Mouse (Mus musculus): ENCODE measurements at regions not wholly inside any gene's neighbourhood (a gene's known extent, or its start where the extent isn't known, plus 50 kb on each side); places are given as distances from the start of the nearest gene placed in this dataset.
A peak's percentile ranks its signal among the peaks of the same experiment; 100 is the strongest.

DNA sequence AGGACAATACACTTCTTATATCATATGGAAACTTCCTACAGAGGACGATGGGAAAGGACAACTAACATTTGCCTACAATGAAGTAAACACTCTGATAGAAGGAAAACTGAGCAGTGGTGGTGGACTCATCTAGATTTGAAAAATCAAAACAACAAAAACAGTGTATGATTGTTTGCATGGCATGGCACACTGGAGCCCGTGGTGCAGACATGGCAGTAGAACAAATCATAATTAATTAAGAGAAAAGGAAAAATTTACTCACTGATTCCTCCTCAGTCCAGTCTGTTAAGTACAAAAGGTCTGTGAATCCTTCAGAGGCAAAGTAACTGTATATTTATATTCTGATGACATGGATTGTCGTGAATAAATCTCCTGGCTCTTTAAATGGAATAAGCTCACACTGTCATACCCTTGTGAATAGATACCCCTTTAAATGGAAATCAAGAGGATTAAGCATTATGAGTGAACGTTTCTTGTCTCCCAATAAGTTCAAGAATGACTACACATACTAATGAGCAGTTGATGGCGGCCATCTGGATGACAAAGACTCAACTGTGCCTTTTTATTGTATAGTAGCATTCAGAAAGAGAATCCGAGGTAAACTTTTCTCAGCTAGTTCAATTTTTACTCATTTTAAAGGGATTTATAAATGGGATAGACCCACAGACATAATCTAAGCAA, 511.1 kb downstream of the Arl4a start:
- H3K36me3 ChIP-seq (ENCODE audit: control insufficient read depth, insufficient read depth, low read length): no peaks in the 10 kb centered on the region
- no peak overlapping the region for H3K27ac ChIP-seq (ENCODE audit: control insufficient read depth, insufficient read depth, low read length)
- no peak for DNase-seq
- no peak overlapping the region for H3K4me3 ChIP-seq (ENCODE audit: control insufficient read depth, insufficient read depth, low read length)
- TF ChIP-seq CTCF (IDR thresholded peaks at IDR 0.05; ENCODE audit: borderline replicate concordance, control insufficient read depth, extremely low read depth, insufficient read depth, low read length, poor library complexity): no peak
- no peak for TF ChIP-seq POLR2A (IDR thresholded peaks at IDR 0.05; ENCODE audit: control insufficient read depth, extremely low read depth, insufficient read depth, low read length, poor library complexity)
- H3K27me3 ChIP-seq (ENCODE audit: control insufficient read depth, insufficient read depth, low read length): no peaks in the 10 kb centered on the region
- H3K4me1 ChIP-seq (replicated peaks; ENCODE audit: control insufficient read depth, insufficient read depth, low read length): no peaks in the 10 kb centered on the region
- WGBS: 86% methylated on average over 6 of the region's 6 CpGs

DNA sequence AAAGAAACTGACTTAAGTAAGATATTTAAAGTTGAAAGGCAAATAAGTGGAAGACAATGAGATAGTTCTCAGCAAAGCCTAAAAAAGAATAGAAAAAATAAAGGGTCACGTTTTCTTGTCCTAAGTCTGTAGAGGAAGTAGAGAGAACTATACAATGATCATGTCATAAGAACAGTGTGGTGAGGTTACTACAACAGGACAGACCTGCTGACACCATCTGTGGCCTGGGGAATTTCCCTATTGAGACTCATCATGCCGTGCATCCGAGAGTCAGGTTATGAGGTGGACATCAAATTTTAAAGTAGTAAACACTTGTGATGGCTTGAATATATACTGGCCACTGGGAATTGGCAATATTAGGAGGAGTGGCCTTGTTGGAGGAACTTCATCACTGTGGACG, 522.1 kb downstream of the Arl4a start:
- Histone ChIP-seq H3K27ac (ENCODE audit: control insufficient read depth, insufficient read depth, low read length) (no peak overlapping the region), H3K27me3 (ENCODE audit: control insufficient read depth, insufficient read depth, low read length) (no peaks in the 10 kb centered on the region)

GRCm38 (mm10) chr12:39510855-39511254, 527.0 kb downstream of the Arl4a start:
- H3K27me3 ChIP-seq (ENCODE audit: control insufficient read depth, insufficient read depth, low read length): no peaks in the 10 kb centered on the region
- DNase-seq: no peak
- no peak overlapping the region for H3K4me3 ChIP-seq (ENCODE audit: control insufficient read depth, insufficient read depth, low read length)
- H3K4me1 ChIP-seq (replicated peaks; ENCODE audit: control insufficient read depth, insufficient read depth, low read length): no peaks in the 10 kb centered on the region
- no peak overlapping the region for H3K27ac ChIP-seq (ENCODE audit: control insufficient read depth, insufficient read depth, low read length)
- 94% methylated on average over 5 of the region's 5 CpGs for WGBS
- TF ChIP-seq POLR2A (IDR thresholded peaks at IDR 0.05; ENCODE audit: control insufficient read depth, extremely low read depth, insufficient read depth, low read length, poor library complexity): no peak
- TF ChIP-seq CTCF (IDR thresholded peaks at IDR 0.05; ENCODE audit: borderline replicate concordance, control insufficient read depth, extremely low read depth, insufficient read depth, low read length, poor library complexity): no peak
- H3K36me3 ChIP-seq (ENCODE audit: control insufficient read depth, insufficient read depth, low read length): no peaks in the 10 kb centered on the region

More for the DNA sequence above, 522.1 kb downstream of the Arl4a start:
- no peak for TF ChIP-seq POLR2A (IDR thresholded peaks at IDR 0.05; ENCODE audit: control insufficient read depth, extremely low read depth, insufficient read depth, low read length, poor library complexity)
- TF ChIP-seq CTCF (IDR thresholded peaks at IDR 0.05; ENCODE audit: borderline replicate concordance, control insufficient read depth, extremely low read depth, insufficient read depth, low read length, poor library complexity): no peak
- no peak for DNase-seq
- WGBS: 86% methylated on average over 4 of the region's 4 CpGs
- Histone ChIP-seq H3K4me1 (replicated peaks; ENCODE audit: control insufficient read depth, insufficient read depth, low read length) (no peaks in the 10 kb centered on the region), H3K36me3 (ENCODE audit: control insufficient read depth, insufficient read depth, low read length) (no peaks in the 10 kb centered on the region), H3K4me3 (ENCODE audit: control insufficient read depth, insufficient read depth, low read length) (no peak overlapping the region)

DNA sequence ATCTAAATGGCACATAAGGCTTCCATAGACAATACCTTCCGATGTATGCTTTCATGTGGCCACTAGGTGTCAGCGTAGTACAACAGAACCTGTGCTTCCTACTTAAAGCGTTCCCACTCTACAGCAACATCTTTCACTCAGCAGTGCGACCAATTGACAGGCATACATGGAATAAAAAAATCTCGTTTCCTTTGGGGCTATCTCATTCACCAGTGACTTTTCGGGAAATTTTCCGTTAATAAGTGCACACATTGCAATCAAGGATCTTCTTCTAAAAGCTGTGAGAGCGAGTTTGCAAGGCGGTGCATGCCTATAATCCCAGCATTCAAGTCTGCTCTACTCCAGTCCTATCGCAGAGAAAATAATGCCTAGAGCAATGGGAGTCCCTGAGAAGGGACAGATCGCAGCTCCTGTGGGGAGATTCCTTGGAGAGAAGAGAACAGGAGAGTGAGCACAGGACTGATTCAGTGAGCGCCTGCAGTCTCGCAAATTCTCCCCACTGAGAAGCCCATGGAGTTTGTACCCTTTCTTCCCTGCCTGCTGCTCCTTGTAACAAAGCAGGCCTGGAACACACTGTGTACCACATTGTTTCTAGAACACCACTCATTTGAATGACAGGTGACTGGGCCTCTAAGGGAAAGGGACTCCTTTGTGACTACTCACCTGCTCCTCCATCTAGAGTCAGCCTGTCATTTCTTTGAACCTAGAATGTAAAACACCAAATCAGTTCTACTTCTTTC, 527.6 kb downstream of the Arl4a start:
- DNase-seq: peak; percentile 57
- TF ChIP-seq POLR2A (IDR thresholded peaks at IDR 0.05; ENCODE audit: control insufficient read depth, extremely low read depth, insufficient read depth, low read length, poor library complexity) (no peak), CTCF (IDR thresholded peaks at IDR 0.05; ENCODE audit: borderline replicate concordance, control insufficient read depth, extremely low read depth, insufficient read depth, low read length, poor library complexity) (no peak)

GRCm38 (mm10) chr12:39496203-39496602, 541.6 kb downstream of the Arl4a start:
- H3K27ac ChIP-seq (ENCODE audit: control insufficient read depth, insufficient read depth, low read length): no peak overlapping the region
- 49% methylated on average over 2 of the region's 2 CpGs for WGBS
- no peaks in the 10 kb centered on the region for H3K4me1 ChIP-seq (replicated peaks; ENCODE audit: control insufficient read depth, insufficient read depth, low read length)
- TF ChIP-seq POLR2A (IDR thresholded peaks at IDR 0.05; ENCODE audit: control insufficient read depth, extremely low read depth, insufficient read depth, low read length, poor library complexity): no peak
- TF ChIP-seq CTCF (IDR thresholded peaks at IDR 0.05; ENCODE audit: borderline replicate concordance, control insufficient read depth, extremely low read depth, insufficient read depth, low read length, poor library complexity): no peak
- no peaks in the 10 kb centered on the region for H3K36me3 ChIP-seq (ENCODE audit: control insufficient read depth, insufficient read depth, low read length)
- DNase-seq: no peak
- no peak overlapping the region for H3K4me3 ChIP-seq (ENCODE audit: control insufficient read depth, insufficient read depth, low read length)
- H3K27me3 ChIP-seq (ENCODE audit: control insufficient read depth, insufficient read depth, low read length): no peaks in the 10 kb centered on the region

More for the DNA sequence above, 527.6 kb downstream of the Arl4a start:
- H3K4me3 ChIP-seq (ENCODE audit: control insufficient read depth, insufficient read depth, low read length): no peak overlapping the region
- H3K36me3 ChIP-seq (ENCODE audit: control insufficient read depth, insufficient read depth, low read length): no peaks in the 10 kb centered on the region
- H3K27me3 ChIP-seq (ENCODE audit: control insufficient read depth, insufficient read depth, low read length): no peaks in the 10 kb centered on the region
- no peaks in the 10 kb centered on the region for H3K4me1 ChIP-seq (replicated peaks; ENCODE audit: control insufficient read depth, insufficient read depth, low read length)
- 36% methylated on average over 13 of the region's 13 CpGs for WGBS
- no peak overlapping the region for H3K27ac ChIP-seq (ENCODE audit: control insufficient read depth, insufficient read depth, low read length)

DNA sequence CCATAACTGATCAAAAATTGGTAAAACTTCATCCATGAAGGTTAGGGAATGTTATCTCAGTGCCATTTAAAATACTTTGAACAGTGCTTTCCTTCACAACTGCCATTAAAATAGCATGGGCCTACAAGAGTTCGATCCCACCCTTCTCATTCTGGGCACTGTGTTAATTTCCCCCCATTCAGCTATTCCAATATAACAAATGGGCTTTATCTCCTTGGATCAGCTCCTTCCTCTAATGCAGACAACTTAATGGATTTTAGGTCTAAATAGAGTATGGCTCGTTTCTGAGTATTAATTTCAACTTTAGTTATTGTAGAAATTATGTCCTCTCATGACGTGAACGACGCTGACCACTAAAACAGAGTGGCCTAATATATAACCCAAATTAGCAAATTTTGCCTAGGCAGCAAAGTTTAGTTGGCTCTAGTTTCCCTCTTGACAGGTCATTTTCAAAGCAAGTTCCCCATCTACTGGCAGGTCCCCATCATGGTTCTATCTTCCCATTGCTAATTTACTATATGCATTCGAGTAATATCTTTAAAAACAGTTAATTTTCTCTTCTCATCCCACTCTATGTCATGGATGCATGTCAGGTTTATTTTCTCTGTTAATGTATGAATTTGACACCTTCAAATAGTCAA, 544.1 kb downstream of the Arl4a start:
- Histone ChIP-seq H3K4me3 (ENCODE audit: control insufficient read depth, insufficient read depth, low read length) (no peak overlapping the region), H3K4me1 (replicated peaks; ENCODE audit: control insufficient read depth, insufficient read depth, low read length) (no peaks in the 10 kb centered on the region), H3K27me3 (ENCODE audit: control insufficient read depth, insufficient read depth, low read length) (no peaks in the 10 kb centered on the region), H3K36me3 (ENCODE audit: control insufficient read depth, insufficient read depth, low read length) (no peaks in the 10 kb centered on the region), H3K27ac (ENCODE audit: control insufficient read depth, insufficient read depth, low read length) (no peak overlapping the region)
- 71% methylated on average over 6 of the region's 6 CpGs for WGBS
- TF ChIP-seq POLR2A (IDR thresholded peaks at IDR 0.05; ENCODE audit: control insufficient read depth, extremely low read depth, insufficient read depth, low read length, poor library complexity): no peak
- TF ChIP-seq CTCF (IDR thresholded peaks at IDR 0.05; ENCODE audit: borderline replicate concordance, control insufficient read depth, extremely low read depth, insufficient read depth, low read length, poor library complexity): no peak
- no peak for DNase-seq

Measured in thymus, adult 2 months (tissue).